Mouse (Mus musculus) hindbrain, embryonic 16.5 days (tissue): ENCODE data around the gene Upf1. TPM values are rescaled to one million over a fixed set of nuclear protein-coding genes. Genes with fewer than 3 reads are reported as not detected.
A peak's percentile ranks its signal among the peaks of the same experiment; 100 is the strongest.

Experiments used
- ATAC-seq: fragments of 200-750 bp; cut with Nextera tagmentation; 2 replicates; pipeline ENCODE4 v1.8.0; 2017; ENCODE audit warnings: moderate TSS enrichment, moderate library complexity
- H3K27ac ChIP-seq: fragments of 300-500 bp; sonication (generic); 2 replicates; pipeline ENCODE4 v1.5.1; 2014; ENCODE audit warnings: low read depth, mild to moderate bottlenecking, control low read depth, low read length, moderate library complexity
- H3K27me3 ChIP-seq: fragments of 300-500 bp; sonication (generic); replicated peaks from 2 replicates; pipeline ENCODE4 v1.6.1; 2014; ENCODE audit warnings: low read length; ENCODE audit not compliant: control insufficient read depth, insufficient read depth
- H3K36me3 ChIP-seq: fragments of 300-500 bp; sonication (generic); 2 replicates; pipeline ENCODE4 v1.6.1; 2014; ENCODE audit warnings: mild to moderate bottlenecking, low read length, moderate library complexity, mixed read lengths; ENCODE audit not compliant: control insufficient read depth, insufficient read depth
- H3K4me1 ChIP-seq: fragments of 300-500 bp; sonication (generic); 2 replicates; pipeline ENCODE4 v1.6.1; 2014; ENCODE audit warnings: low read depth, low read length; ENCODE audit not compliant: control insufficient read depth, insufficient read depth
- H3K4me2 ChIP-seq: fragments of 300-500 bp; sonication (generic); 2 replicates; pipeline ENCODE4 v1.6.1; 2014; ENCODE audit warnings: mild to moderate bottlenecking, low read length, control low read depth, moderate library complexity
- H3K4me3 ChIP-seq: fragments of 300-500 bp; sonication (generic); 2 replicates; pipeline ENCODE4 v1.5.1; 2014; ENCODE audit warnings: mild to moderate bottlenecking, low read length, control low read depth, moderate library complexity
- H3K9ac ChIP-seq: fragments of 300-500 bp; sonication (generic); 2 replicates; pipeline ENCODE4 v1.6.1; 2014; ENCODE audit warnings: low read depth, mild to moderate bottlenecking, control low read depth, low read length, moderate library complexity
- H3K9me3 ChIP-seq: fragments of 300-500 bp; sonication (generic); 2 replicates; pipeline ENCODE4 v1.6.1; 2014; ENCODE audit warnings: mild to moderate bottlenecking, low read length, moderate library complexity; ENCODE audit not compliant: control insufficient read depth
- WGBS: fragments of 180-500 bp; shearing (Covaris S2); extraction: QIAGEN DNeasy Blood & Tissue Kit; methylation state at CpG from one replicate; pipeline ENCODE4 v1.1.7; 2014; 5-methylcytosine and 5-hydroxymethylcytosine counted together
- polyA plus RNA-seq: library from polyadenylated mRNA; unstranded; fragments of >200 nt; fragmentation: Nextera tagmentation; extraction: Ambion mirVana; gene quantifications from 2 replicates; pipeline ENCODE4 v1.2.1, GENCODE M21; 2015

Gene Upf1
- polyA plus RNA-seq, result 7.4 and 10.1 TPM in 2 replicates

DNA sequence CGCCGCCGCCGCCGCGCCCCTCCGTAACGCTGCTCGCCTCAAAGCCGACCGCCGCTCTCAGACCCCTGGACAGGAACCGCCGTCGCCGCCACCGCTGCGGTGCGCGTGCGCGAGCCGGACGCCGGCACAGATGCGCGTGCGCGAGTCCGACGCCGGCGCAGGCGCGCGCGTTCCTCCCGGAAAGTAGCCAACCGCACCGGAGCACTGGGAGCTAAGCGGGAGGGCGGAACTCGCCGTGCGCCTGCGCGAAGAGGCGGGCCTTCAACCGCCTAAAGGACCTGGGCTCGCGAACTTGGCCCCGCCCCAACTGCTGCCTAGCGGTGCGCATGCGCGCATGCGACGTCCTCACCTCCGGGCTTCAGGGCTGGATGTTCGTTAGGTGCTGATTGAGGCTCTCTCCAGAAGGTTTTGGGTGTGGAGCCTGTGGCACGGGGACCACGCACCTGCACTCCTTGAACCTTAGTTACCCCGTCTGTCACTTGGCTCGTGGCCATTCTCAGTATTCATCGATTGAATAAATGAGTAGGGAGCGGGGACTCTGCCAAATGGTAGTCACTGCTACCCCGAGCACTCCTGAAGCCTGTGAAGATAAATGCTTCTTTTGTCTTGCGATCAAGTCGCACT, at the start of gene Upf1:
Upf1 (minus strand) TSS at position 85 of the 624 bp plus-strand sequence.
- peak within 1 kb of the TSS; percentile 100 for H3K4me2 ChIP-seq
- peak within 1 kb of the TSS; percentile 98 for H3K9ac ChIP-seq
- H3K4me3 ChIP-seq, result peak within 1 kb of the TSS; percentile 100
- H3K27ac ChIP-seq, result peak within 1 kb of the TSS; percentile 90
- H3K4me1 ChIP-seq, result peaks cover 36% of the 10 kb centered on the region
- no peaks in the 10 kb centered on the region for H3K9me3 ChIP-seq
- under 1% methylated on average over 66 of the region's 69 CpGs for WGBS
- H3K36me3 ChIP-seq, result peaks cover 2% of the 10 kb centered on the region; the same call in 1 of the 2 replicates
- H3K27me3 ChIP-seq, result no peaks in the 10 kb centered on the region
- ATAC-seq, result peak; percentile 91

DNA sequence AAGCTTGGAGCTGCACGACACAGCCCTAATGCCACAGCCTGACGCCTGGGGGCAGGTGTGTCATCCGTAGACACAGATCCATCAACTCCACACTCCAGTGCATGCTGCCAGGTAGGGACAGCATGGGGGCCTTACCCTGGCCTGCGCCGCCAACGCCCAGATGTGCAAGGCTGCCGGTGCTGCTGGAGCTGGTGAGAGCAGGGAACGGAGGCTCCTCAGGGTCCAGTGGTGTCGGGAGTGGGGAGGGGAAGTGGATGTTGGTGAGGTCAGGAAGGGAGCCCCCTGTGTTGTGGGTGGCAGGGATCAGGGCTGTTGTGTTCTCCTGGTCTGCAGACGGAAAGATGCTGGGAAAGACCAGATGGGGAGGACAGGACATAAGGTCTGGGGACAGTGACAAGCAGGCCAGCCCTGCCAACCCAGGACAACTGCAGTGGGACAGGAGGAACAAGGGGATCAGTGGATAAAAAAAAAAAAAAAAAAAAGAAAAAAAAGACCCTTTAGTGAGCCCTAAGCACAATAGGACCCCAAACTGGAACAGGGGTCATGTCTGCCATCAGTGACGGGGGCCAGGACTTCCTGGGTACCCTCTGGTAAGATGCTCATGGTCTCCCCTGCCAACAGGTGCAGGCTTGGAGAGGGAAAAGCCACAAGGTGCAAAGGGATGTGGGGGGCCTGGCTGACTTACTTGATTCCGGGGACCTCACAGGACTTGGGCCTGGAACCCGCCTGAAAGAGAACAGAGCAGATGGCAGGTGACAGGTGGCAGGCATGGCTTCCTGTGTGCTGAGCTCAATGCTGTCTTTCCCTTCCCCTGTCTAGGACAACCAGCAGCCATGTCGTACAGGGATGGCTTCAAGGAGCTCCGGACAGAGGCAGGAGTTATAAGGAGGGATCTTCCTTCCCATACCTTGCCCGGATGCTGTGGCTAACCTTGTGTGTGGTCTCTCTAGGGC, 44.8 kb upstream of the Upf1 start:
- Histone ChIP-seq H3K4me1 (no peaks in the 10 kb centered on the region; the same call in 1 of the 2 replicates), H3K27ac (no peak overlapping the region), H3K9me3 (no peaks in the 10 kb centered on the region), H3K9ac (no peak overlapping the region), H3K4me2 (no peak overlapping the region), H3K36me3 (peaks cover 13% of the 10 kb centered on the region), H3K27me3 (no peaks in the 10 kb centered on the region), H3K4me3 (no peak overlapping the region)
- ATAC-seq, result no peak
- 83% methylated on average over 16 of the region's 16 CpGs for whole genome bisulfite sequencing

DNA sequence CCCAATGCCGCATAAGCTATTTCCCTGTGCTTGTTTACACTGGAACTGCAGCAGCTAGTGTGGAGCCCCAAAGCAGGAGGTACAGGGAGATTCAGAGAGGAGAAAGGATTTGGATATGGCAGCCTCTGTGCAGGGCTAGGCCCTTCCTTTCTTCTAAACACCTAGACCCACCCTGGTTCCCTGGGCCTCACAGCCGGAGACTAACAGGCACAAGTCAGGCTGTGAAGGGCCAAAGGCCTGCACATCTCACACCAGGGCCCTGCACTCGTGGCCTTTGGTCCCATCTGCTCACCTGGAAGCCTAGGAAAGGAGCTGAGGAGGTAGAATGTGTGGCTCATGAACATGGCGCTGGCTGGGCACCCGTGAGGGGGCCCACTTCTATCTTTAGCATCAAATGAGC, 43.1 kb upstream of the Upf1 start:
- Histone ChIP-seq H3K27me3 (no peaks in the 10 kb centered on the region), H3K4me2 (no peak overlapping the region), H3K9me3 (no peaks in the 10 kb centered on the region), H3K4me3 (no peak overlapping the region), H3K27ac (no peak overlapping the region), H3K4me1 (no peaks in the 10 kb centered on the region; the same call in 1 of the 2 replicates), H3K36me3 (peaks cover 16% of the 10 kb centered on the region), H3K9ac (peak overlapping the region; percentile 38; the same call in 1 of the 2 replicates)
- 82% methylated on average over 5 of the region's 5 CpGs for WGBS
- no peak for ATAC-seq

DNA sequence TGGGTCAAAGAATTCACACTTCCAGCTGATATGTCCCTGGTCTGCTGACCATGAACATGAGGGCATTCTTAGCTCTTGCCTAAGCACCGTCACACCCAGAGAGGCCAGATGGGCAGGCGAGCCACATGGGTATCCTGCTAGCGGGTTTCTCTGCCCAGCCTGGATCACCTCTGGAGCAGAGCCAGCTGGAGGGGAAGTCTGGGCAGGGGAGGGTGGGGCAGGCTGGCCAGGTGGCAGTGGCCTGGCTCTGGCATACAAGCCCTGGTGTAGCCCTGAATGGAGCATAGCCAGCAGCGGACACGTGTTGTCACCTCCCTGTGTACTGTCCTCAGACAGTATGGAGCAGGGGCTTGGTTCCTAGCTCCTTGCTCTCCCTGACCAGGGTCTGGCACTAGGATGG, 42.6 kb upstream of the Upf1 start:
- Histone ChIP-seq H3K4me2 (no peak overlapping the region), H3K9ac (no peak overlapping the region), H3K27ac (no peak overlapping the region), H3K4me1 (no peaks in the 10 kb centered on the region; the same call in 1 of the 2 replicates), H3K27me3 (no peaks in the 10 kb centered on the region), H3K36me3 (peaks cover 18% of the 10 kb centered on the region), H3K4me3 (no peak overlapping the region), H3K9me3 (no peaks in the 10 kb centered on the region)
- WGBS, result 54% methylated on average over 5 of the region's 5 CpGs
- peak; percentile 51; the same call in 1 of the 2 replicates for ATAC-seq

GRCm38 (mm10) chr8:70394269-70394998, 41.4 kb upstream of the Upf1 start:
- WGBS, result 91% methylated on average over 8 of the region's 8 CpGs
- Histone ChIP-seq H3K27ac (no peak overlapping the region), H3K9ac (no peak overlapping the region), H3K9me3 (no peaks in the 10 kb centered on the region), H3K27me3 (no peaks in the 10 kb centered on the region), H3K4me1 (no peaks in the 10 kb centered on the region; the same call in 1 of the 2 replicates), H3K36me3 (peaks cover 12% of the 10 kb centered on the region; the same call in 1 of the 2 replicates), H3K4me2 (no peak overlapping the region), H3K4me3 (no peak overlapping the region)
- no peak for ATAC-seq

- H3K27me3 ChIP-seq, result no peaks in the 10 kb centered on the region
- no peak overlapping the region for H3K4me3 ChIP-seq
- H3K9me3 ChIP-seq, result no peaks in the 10 kb centered on the region
- no peak overlapping the region for H3K9ac ChIP-seq
- no peak for ATAC-seq
- WGBS, result 78% methylated on average over 5 of the region's 5 CpGs
- no peak overlapping the region for H3K27ac ChIP-seq
- H3K36me3 ChIP-seq, result peaks cover 12% of the 10 kb centered on the region; the same call in 1 of the 2 replicates
- no peak overlapping the region for H3K4me2 ChIP-seq
- no peaks in the 10 kb centered on the region; the same call in 1 of the 2 replicates for H3K4me1 ChIP-seq
Observed at GRCm38 (mm10) chr8:70393087-70393486, 40.0 kb upstream of the Upf1 start.

DNA sequence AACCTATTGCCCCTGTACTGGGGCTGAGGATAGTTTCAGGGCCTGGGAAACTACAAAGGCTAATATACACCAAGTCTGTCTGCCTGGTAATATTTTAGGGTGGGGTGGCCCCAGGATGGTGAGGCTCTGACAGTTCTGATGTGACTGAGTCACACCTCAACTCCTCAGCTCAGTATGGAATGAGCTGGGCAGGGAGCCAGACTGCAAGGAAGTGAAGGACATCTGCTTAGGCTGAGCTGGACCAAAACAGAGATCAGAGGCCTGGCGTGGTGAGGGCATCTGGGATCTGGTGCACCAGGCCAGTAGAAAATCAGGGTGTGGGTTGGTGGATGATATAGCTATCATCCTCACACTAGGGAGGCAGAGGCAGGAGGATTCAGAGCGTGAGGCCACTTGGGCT, 36.6 kb upstream of the Upf1 start:
- H3K27ac ChIP-seq, result no peak overlapping the region
- H3K9me3 ChIP-seq, result no peaks in the 10 kb centered on the region
- no peak overlapping the region for H3K4me2 ChIP-seq
- no peaks in the 10 kb centered on the region for H3K27me3 ChIP-seq
- no peaks in the 10 kb centered on the region for H3K4me1 ChIP-seq
- ATAC-seq, result no peak
- no peak overlapping the region for H3K4me3 ChIP-seq
- H3K36me3 ChIP-seq, result peaks cover 31% of the 10 kb centered on the region
- H3K9ac ChIP-seq, result no peak overlapping the region
- 81% methylated on average over 2 of the region's 2 CpGs for WGBS

- H3K4me2 ChIP-seq, result no peak overlapping the region
- H3K9ac ChIP-seq, result no peak overlapping the region
- 39% methylated on average over 3 of the region's 3 CpGs for WGBS
- peak; percentile 43; the same call in 1 of the 2 replicates for ATAC-seq
- no peak overlapping the region for H3K4me3 ChIP-seq
- H3K27ac ChIP-seq, result no peak overlapping the region
- H3K4me1 ChIP-seq, result no peaks in the 10 kb centered on the region
- H3K9me3 ChIP-seq, result no peaks in the 10 kb centered on the region
- peaks cover 12% of the 10 kb centered on the region for H3K27me3 ChIP-seq
- peaks cover 30% of the 10 kb centered on the region for H3K36me3 ChIP-seq
Observed at GRCm38 (mm10) chr8:70383287-70383686, 30.2 kb upstream of the Upf1 start.
